Mouse (Mus musculus): ENCODE measurements at regions not wholly inside any gene's neighbourhood (a gene's known extent, or its start where the extent isn't known, plus 50 kb on each side); places are given as distances from the start of the nearest gene placed in this dataset.

DNA sequence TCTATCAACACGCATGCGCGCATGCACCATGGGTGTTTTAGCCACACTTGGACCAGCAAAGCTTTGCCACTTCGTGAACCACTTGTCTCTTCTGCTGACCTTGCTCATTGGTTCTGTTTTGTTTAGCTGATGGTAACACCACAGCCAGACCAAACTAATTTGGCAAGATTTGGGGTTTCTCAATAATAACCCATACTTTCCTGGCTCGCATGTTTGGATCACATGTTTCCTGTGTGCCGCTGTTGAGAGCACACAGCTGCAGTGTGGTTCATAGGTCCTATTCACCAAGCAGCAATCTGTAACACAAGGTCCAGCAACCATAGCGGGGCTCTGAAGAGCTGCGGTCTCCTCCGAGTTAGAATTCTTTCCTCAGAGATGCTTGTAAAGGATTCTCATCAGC lies 126.4 kb upstream of the Gas1 start:
- DNase-seq (ENCODE audit: low spot score) = no peak

DNA sequence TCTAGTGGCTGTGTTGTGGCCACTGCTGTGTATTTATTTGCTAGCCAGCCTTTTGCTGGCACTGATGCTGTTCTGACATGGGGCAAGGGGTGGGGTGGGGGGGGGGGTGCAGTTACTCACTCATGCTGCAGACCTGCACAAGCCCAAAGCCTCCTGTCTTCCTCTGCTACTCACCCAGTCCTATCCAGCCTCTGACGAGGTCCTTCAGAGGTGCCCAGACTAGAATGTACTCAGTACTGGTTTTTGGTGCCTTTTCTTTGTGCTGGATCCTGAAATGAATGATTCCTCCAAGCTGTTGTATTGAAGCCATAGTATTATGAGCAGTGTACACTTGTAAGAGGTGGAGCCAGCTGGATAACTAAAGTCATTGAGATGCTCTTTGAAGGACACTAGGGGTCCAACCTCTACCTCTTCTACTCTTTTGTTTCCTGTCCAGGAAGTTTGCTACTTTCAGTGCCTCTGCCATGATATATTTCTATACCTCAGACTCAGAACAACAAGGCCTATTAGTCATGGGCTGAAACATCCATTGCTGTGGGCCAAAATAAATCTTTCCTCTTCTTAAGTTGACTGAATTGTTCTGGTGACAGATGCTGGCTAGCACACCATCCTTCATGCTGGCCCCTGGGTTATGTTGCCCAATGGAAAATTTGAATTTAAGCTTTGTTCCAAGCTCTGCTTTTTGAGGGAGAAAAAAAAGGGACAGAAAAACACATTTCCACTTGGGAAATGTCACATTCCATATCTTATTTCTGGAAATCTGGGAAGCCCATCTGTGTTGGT lies 128.1 kb upstream of the Gas1 start:
- DNase-seq (ENCODE audit: low spot score) = no peak

DNA sequence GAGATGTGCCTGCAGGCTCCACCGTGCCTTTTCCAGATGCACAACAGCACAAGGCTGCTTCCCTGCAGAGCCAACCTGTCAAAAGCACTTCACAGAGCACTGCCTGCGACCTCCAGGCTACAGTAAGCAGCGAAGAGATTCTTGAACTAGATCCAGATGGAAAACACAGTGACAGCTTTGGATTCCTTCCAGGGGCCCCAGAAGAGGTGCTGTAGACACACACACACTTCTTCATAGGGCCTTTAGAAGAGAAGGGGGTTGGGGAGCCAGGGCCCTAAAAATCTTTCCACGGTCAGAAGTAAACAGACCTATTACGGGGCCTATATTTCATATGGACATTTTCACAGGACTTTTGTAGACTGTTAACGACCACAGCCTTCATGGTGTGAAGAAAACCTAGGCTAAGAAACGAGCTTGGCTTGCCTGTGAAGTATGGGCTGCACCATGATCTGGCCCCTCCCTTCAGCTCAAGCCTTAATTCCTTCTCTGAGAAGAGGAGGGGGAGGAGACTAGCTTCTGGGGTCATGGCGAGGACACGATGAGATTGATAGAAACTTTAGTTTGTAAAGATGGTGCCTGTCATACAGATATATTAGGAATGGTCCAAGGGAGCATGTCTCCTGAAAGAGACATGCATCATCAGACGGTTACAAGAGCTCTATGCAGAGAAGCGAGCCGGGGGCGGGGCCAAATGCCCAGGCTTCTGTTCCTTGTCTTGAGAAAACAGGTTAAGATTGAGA lies 131.1 kb upstream of the Gas1 start:
- peak; percentile 24 for DNase-seq (ENCODE audit: low spot score)

DNA sequence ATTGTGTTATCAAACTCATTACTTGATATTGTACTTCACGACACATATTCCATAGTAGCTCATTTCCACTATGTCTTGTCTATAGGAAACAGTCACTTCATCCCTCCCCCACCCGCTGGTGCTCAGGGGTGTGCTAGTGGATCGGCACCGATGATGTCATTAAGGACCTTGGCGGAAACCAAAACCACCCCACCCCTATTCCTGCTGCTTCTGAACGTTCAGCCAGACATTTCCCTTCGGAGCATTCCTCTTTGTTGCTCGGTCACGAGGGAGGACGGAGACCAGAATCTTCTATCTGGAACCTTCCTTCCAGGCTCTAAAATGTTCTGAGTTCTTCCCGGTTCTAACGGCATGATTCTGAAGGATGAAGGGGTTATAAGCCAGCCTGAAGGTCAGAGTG lies 132.3 kb upstream of the Gas1 start:
- no peak for DNase-seq (ENCODE audit: low spot score)

DNA sequence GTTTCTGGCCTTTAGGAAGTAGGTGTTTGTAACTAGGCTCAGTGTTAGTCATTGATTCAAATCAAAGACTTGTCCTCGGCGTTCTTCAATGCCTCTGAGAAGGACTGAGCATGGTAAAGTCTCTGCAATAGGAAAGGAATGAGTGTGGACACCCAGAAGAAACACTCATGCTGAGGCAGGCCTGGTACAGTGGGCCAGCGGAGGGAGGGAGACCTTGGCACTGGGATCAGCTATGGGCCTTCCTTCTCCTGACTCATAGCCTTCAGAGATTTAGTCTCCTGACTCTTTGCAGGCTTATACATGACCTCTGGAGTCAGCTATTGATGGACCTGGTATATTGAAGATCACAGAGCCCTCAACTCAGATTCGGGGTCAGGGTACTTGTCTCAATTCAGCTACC lies 132.8 kb upstream of the Gas1 start:
- DNase-seq (ENCODE audit: low spot score) = no peak

DNA sequence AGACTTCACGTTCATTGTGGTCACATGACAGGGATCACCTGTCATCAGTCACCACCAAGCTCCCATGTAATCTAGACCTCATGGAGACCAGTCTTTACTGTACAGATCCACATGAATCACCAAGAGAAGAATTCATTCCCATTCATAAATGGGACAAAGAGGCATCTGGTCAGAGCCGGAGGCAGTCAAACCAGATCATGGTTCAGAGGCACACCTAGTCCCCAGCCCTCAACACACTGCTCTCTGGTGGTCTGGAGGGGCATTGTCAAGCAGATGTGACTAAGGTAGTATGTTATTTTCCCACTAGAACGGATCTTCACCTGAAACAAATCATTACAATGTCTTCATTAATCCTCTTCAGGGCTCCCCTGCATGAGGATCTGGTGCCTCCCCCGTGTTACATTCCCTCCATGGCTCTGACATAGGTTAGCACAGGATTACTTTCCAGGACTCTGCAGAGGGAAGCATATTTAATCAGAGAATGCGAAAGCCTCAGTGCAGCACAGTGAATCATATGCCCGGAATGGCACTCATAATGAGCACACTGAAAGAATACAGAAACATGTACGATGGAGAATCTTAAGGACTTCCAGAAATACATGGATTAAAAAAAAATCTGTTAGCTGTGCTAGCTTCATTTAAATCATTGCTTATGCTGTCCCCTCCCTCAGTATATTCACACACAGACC lies 135.4 kb upstream of the Gas1 start:
- no peak for DNase-seq (ENCODE audit: low spot score)

DNA sequence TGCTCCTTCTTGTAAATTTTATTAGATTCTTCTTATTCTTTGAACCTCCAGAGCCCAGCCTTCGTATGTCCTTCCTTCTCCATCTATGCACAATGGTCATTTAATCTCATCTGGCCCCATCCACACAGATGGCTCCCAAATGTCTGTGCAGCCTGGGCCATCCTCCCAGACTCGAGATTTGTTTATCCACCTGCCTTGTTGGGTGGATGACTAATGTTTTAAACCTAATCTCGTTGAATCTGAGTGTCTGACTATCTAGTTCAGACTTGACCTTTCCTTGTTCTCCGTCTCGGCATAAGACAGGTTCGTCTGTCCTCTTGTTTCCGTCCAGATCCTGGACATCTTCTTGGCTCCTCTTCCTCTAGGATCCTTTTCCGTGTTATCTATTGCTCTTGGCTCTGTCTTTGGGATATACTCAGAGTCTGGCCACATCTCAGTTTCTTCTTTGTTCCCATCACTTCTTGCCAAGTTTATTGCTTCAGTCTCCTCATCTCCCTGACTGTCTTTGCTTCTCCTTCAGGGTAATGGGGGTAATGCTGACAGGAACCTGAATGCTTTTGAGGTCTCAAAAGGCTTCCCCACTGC lies 141.4 kb upstream of the Gas1 start:
- peak; percentile 9 for DNase-seq (ENCODE audit: low spot score)

DNA sequence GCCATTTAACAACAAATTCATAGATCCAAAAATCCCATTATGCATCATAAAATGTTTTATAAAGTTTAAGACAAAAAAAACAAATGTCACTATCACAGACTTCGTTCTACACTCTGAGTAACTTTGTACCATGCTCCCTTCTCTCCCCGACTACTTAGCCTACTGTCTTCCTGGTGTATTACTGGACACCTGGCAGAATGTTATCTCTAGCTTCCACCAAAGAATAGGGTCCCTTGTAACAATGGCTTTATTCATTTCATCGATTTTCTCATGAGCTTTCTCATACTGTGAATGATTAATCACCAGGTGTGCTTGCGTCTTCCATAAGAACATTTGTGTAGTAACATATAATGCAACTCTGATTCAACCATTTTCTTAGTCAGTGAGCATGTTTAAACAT lies 142.1 kb upstream of the Gas1 start:
- no peak for DNase-seq (ENCODE audit: low spot score)

DNA sequence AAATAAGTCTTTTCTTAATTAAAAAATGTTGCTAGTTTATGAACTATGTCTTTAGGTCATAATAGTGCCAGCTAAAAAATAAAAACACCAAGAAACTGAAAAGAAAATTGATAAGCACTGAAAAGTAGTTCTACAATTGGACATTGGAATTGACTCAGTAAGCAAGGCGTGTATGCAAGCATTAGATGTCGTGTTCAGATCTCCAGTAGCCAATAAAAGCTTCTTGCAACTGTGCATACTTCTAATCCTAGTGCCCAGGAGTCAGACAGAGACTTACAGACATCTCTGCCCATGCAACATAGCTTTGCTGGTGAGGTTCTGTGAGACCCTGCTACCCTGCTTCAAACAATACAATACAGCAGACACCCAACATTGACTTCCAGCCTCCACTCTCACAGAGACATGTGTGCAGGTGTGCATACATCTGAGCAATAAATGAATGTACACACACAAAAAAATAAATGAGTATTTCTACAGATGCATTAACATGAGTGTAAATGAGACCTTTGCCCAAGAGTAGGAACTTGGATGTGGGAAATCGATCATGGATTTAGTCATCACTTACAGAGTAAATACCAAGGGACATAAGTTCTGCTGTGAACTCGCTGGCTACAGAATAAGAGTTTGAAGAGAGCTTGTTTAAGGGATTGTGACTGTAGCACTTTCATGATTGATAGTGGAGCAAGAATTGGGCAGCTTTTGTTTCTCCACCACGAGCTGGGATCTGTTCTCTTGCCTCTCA lies 142.9 kb upstream of the Gas1 start:
- DNase-seq (ENCODE audit: low spot score) = no peak

DNA sequence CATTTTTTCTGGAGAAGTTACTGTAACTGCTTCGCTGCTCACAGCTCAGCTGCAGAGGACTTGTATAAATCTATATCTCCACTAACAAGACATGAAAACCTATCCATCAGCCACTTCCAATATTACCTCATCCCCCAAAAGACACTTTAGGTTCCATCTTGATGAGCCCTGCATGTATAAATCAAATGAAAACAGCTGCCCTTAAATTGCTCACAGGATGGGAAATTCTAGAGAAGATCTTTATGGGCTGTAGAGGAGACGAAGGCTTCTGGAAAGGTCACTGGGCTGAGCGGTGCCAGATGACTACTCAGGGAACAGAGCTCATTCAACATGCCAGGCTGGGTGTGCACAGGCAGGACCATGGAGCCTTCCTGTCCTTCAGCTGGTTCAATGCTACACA lies 145.4 kb upstream of the Gas1 start:
- no peak for DNase-seq (ENCODE audit: low spot score)

DNA sequence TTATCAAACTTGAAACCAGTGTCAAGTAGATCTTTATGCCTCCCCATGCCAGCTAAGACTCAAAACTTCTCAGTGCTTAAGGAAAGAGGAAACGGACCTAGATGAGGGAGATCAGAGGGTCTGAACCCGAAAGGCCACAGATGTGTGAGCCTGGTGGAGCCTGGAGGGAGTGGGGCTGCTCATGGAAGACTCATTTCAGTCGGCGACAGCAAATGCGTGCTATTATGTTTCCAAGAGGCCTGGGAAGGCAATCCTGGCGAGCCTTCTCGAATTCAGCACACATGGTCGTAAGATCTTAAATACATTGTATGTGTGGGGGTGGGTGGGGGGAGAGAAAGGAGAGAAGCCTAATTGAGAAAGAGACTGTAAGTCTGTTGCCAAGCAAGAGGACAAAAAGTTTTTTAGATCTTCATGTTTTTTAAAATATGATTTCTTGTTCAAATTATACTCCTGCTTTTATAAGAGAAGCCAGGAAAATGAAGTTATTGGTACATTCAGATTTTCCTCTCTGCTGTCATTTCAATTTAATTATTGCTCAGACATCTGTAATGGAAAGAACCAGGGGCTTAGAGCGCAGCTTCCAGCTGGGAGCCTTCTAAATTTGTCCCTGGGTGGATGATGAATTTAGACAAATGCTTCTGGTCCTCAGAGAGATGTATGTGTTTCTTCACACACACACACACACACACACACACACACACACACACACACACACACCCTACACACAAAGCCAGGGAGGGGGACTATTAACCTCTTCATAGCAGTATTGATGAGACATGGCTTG lies 153.5 kb upstream of the Gas1 start:
- no peak for DNase-seq (ENCODE audit: low spot score)

DNA sequence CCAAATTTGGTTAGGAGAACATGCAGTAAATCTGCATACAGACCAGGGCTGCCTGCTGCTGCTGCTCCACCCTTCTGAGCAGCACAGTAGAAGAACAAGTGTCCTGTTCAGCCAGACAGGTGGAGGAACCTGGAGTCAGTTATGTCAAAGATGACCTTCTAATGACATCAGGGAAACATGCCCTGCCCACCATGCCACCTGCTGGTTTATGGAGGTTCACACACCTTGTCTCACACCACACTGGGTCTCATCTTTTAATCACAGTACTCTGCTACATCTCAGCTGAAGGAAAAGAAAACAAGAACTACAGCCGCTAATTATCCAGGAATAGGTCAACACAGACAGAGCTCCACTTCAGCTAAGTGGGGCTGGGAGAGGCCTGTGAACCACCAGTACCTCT lies 159.0 kb upstream of the Gas1 start:
- no peak for DNase-seq (ENCODE audit: low spot score)

DNA sequence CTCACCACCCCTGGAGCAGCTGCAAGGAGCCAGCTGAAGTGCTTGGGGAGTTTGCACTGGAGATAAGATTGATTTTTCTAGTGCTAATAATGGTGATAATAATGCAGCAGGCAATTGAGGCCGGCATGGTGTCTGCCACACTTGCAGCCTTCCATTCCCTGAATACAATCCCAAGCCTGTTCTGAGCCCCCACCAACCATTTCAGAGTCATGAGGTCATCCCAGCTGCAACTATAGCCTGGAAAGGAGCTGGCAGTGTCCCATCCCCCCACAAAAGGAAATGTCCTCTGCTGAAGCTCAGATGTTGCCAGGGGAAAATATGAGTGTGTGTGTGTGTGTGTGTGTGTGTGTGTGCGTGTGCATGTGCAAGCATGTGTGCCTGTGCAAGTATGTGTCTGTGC lies 160.2 kb upstream of the Gas1 start:
- peak; percentile 16 for DNase-seq (ENCODE audit: low spot score)

DNA sequence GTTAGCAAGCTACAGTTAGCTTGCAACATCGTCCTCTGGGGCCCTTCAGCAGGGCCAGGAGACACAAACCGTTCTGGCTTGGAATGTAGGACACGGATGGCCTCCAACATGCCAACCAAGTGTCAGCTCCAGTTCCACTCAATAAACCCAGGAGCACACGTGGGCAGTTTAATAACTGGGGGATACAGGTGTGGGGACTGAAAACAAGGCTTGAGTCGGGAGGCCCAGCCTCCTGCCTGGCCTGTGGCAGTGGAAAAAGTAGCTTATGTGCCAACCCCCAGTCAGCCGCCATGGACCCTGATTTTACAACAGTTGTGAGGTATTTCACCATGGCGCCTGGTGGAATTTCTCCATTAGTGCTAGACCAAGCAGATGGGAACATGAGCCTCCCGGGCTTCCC lies 160.9 kb upstream of the Gas1 start:
- no peak for DNase-seq (ENCODE audit: low spot score)

DNA sequence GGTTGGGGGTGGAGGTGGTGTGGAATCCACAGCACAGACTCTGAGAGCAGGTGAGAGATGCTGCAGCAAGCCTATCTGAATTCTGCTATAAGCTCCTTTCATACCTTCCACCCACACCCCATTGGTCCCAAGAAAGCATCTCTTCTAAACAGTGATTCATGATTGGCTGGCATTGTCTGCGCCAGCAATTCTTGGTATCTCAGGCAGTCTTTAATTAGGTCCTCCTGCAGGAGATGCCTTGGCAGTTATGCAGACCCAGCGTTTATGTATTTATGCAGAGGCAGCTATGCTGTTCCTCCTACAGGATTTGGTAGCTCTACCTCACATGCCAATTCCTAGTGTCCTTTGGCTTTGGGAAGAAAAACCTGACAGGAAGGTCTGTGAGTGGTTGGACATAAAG lies 162.9 kb upstream of the Gas1 start:
- DNase-seq (ENCODE audit: low spot score) = no peak

DNA sequence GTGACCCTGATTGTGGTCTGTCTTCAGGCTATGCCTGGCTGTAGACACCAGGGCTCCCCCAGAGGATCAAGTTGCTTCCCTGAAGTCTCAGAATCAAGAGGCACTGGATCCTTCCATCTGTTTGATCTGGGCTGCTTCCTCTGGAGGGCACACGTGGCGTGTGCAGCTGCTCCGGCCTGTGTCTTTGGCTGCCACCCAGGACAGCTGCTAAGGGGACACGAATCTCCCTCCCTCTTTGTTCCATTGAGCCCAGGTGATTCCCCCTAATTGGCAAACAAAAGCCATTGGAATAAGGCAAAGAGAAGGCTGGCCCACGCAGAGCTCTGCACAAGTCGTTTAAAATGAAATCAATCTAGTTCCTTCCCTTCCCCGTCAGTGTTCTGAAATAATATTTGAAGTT lies 170.7 kb upstream of the Gas1 start:
- peak; percentile 40 for DNase-seq (ENCODE audit: low spot score)

DNA sequence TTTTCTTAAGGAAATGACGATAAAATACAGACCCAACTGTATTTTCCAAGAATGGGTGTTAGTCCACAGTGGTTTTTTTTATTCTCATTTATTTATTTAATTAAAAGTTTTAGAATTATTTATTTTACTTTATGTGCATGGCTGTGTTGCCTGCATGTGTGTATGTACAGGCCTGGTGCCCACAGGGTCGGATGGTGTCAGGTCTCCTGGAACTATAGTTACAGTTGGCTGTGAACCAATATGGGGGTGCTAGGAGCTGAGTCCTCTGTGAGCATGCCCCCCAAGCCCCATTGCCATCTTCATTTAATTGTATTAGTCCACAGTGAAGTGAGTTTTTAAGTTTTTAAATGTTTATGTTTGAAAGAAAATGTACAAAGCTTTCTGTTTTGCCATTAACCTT lies 171.3 kb upstream of the Gas1 start:
- DNase-seq (ENCODE audit: low spot score) = no peak

DNA sequence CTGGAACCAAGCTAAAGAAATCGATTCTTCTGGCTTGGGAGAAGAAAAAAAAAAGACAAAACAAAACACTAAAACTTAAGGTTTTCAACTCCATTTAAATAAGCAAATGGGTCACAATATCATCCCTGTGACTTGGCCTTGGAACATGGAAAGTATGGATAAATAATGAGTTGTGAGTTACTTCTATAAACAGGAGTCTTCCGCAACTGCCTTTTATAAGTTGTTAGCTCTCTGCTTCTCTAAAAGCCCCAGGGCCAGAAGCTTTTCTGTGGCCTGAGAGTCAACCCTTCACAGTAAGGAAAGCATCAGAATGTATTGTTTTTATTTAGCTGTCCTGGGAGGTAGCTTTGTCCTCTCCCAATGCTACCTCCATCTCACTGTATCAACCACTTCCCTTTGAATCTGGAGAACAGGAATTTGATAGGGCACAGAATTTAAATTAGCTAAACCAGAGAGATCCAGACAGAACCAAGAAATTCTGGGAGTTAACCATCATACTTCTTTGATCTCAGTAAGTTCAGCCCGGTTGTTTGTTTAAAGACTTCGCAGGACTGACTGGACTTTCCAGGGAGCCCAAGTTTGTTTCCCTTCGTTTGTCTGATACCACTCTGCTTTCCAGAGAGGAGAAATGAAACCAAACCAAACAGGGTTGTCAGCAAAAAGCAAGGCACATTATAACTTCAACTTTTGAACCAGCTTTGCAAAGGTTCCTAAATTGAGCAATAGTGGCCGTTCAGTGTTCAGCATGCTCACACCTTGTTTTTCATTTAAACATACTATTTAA lies 178.7 kb upstream of the Gas1 start:
- DNase-seq (ENCODE audit: low spot score) = no peak

DNA sequence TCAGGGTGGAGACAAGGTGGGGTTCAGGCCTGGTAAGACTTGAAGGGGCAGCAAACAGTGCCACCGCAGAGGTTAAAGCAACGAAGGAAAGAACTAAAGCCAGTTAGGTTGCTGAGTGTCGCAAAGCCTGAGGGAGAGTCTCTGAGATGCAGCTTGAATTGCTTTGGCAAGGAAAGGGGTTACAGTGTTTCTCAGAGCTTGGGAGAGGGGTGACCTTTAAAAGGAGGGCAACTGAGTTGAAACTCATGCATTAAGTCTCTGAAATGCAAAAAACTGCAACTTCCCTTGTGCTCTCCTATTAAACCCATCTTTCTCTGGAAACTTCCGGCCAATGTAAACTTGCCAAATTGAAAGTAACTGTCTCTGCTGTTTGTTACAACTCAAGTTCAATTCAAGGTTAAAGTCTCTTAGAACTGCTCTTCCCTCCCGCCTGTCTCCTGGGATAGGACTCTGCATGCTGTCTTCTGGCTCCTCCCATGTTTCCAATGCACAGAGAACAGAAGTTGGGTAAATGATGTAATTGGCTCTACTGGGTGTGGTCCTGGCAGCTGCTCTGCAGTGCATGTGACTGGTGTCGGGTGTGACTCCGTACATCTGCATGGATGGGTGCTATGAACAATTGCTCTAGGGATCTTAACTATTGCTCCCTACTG lies 181.4 kb upstream of the Gas1 start:
- peak; percentile 66 for DNase-seq (ENCODE audit: low spot score)

Data from MN1 (cell line).